Mouse (Mus musculus) intestine, embryonic 14.5 days (tissue): ENCODE measurements around the gene Cd9. TPM values are rescaled to one million over a fixed set of nuclear protein-coding genes. Genes with fewer than 3 reads are reported as not detected.

ENCODE experiments used
- ATAC-seq: fragments of 200-750 bp; cut with Nextera tagmentation; replicated peaks from 2 replicates; pipeline ENCODE4 v1.8.0; 2017; ENCODE audit warnings: low read depth, moderate number of reproducible peaks, moderate TSS enrichment, moderate library complexity; ENCODE audit not compliant: low FRiP score, low TSS enrichment
- DNase-seq: peaks from one replicate; pipeline ENCODE4 v3.0.0-alpha.2; 2018; ENCODE audit warnings: low spot score
- H3K27ac ChIP-seq: fragments of 300-500 bp; sonication (generic); 2 replicates; pipeline ENCODE4 v1.5.1; 2014; ENCODE audit warnings: low read depth, mild to moderate bottlenecking, control low read depth
- H3K27me3 ChIP-seq: fragments of 300-500 bp; sonication (generic); replicated peaks from 2 replicates; pipeline ENCODE4 v1.6.1; 2014; ENCODE audit warnings: low read length, control low read depth; ENCODE audit not compliant: control insufficient read depth, insufficient read depth
- H3K36me3 ChIP-seq: fragments of 300-500 bp; sonication (generic); 2 replicates; pipeline ENCODE4 v1.6.1; 2014; ENCODE audit warnings: low read length, control low read depth; ENCODE audit not compliant: control insufficient read depth, insufficient read depth
- H3K4me1 ChIP-seq: fragments of 300-500 bp; sonication (generic); replicated peaks from 2 replicates; pipeline ENCODE4 v1.6.1; 2014; ENCODE audit warnings: low read length, control low read depth, mixed read lengths; ENCODE audit not compliant: control insufficient read depth, insufficient read depth
- H3K4me2 ChIP-seq: fragments of 300-500 bp; sonication (generic); 2 replicates; pipeline ENCODE4 v1.6.1; 2014; ENCODE audit warnings: low read length
- H3K4me3 ChIP-seq: fragments of 300-500 bp; sonication (generic); 2 replicates; pipeline ENCODE4 v1.5.1; 2014; ENCODE audit warnings: low read depth, low read length, control low read depth, mixed read lengths
- H3K9ac ChIP-seq: fragments of 300-500 bp; sonication (generic); 2 replicates; pipeline ENCODE4 v1.6.1; 2014; ENCODE audit warnings: mild to moderate bottlenecking, low read length
- H3K9me3 ChIP-seq: fragments of 300-500 bp; sonication (generic); 2 replicates; pipeline ENCODE4 v1.6.1; 2016; ENCODE audit warnings: low read length, control low read depth; ENCODE audit not compliant: control insufficient read depth
- WGBS: fragments of 180-500 bp; shearing (Covaris S2); extraction: QIAGEN DNeasy Blood & Tissue Kit; methylation state at CpG from one replicate; pipeline ENCODE4 v1.1.7; 2014; 5-methylcytosine and 5-hydroxymethylcytosine counted together
- polyA plus RNA-seq: library from polyadenylated mRNA; unstranded; fragments of >200 nt; fragmentation: Nextera tagmentation; extraction: Ambion mirVana; gene quantifications from 2 replicates; pipeline ENCODE4 v1.2.1, GENCODE M21; 2014

Gene Cd9
- polyA plus RNA-seq, 1 experiment from 2014 or later = 162 TPM

- Histone ChIP-seq H3K9ac (no peak overlapping the region), H3K27ac (no peak overlapping the region), H3K9me3 (no peaks in the 10 kb centered on the region), H3K4me2 (peak overlapping the region; percentile 44), H3K4me3 (peak overlapping the region; percentile 16; the same call in 1 of the 2 replicates), H3K4me1 (peaks cover 21% of the 10 kb centered on the region), H3K36me3 (no peaks in the 10 kb centered on the region), H3K27me3 (no peaks in the 10 kb centered on the region)
- WGBS = 15% methylated on average over 20 of the region's 20 CpGs
- ATAC-seq = peak; percentile 58
- DNase-seq = peak; percentile 84
Observed at GRCm38 (mm10) chr6:125422051-125422822, 72.4 kb downstream of the Cd9 start.

- no peak overlapping the region for H3K27ac ChIP-seq
- H3K36me3 ChIP-seq = no peaks in the 10 kb centered on the region
- no peak for ATAC-seq
- H3K4me2 ChIP-seq = no peak overlapping the region
- DNase-seq = no peak
- no peak overlapping the region for H3K4me3 ChIP-seq
- H3K9me3 ChIP-seq = no peaks in the 10 kb centered on the region
- no peak overlapping the region for H3K9ac ChIP-seq
- WGBS = 57% methylated on average over 16 of the region's 16 CpGs
- H3K4me1 ChIP-seq = peaks cover 17% of the 10 kb centered on the region
- H3K27me3 ChIP-seq = no peaks in the 10 kb centered on the region
Observed at GRCm38 (mm10) chr6:125420458-125421063, 74.0 kb downstream of the Cd9 start.

- ATAC-seq (peak; percentile 45), DNase-seq (peak; percentile 94)
- Histone ChIP-seq H3K27me3 (no peaks in the 10 kb centered on the region), H3K4me3 (no peak overlapping the region), H3K36me3 (no peaks in the 10 kb centered on the region), H3K27ac (no peak overlapping the region), H3K4me2 (no peak overlapping the region), H3K9me3 (no peaks in the 10 kb centered on the region), H3K4me1 (peaks cover 14% of the 10 kb centered on the region), H3K9ac (no peak overlapping the region)
- 10% methylated on average over 9 of the region's 9 CpGs for WGBS
Observed at GRCm38 (mm10) chr6:125418744-125419143, 75.8 kb downstream of the Cd9 start.

- Histone ChIP-seq H3K4me1 (0 out of 2 replicates have a peak, but pooled peaks cover 5% of the 10 kb centered on the region), H3K27ac (no peak overlapping the region), H3K9me3 (no peaks in the 10 kb centered on the region), H3K4me2 (no peak overlapping the region), H3K4me3 (no peak overlapping the region), H3K36me3 (no peaks in the 10 kb centered on the region), H3K9ac (no peak overlapping the region), H3K27me3 (no peaks in the 10 kb centered on the region)
- ATAC-seq = no peak
- DNase-seq = no peak
- 72% methylated on average over 9 of the region's 9 CpGs for WGBS
Observed at GRCm38 (mm10) chr6:125413326-125413725, 81.3 kb downstream of the Cd9 start.

GRCm38 (mm10) chr6:125411661-125412060 is 82.9 kb downstream of the Cd9 start:
- ATAC-seq (no peak), DNase-seq (no peak)
- Histone ChIP-seq H3K4me2 (no peak overlapping the region), H3K4me1 (0 out of 2 replicates have a peak, but pooled peaks cover 5% of the 10 kb centered on the region), H3K4me3 (no peak overlapping the region), H3K9me3 (no peaks in the 10 kb centered on the region), H3K36me3 (no peaks in the 10 kb centered on the region), H3K9ac (no peak overlapping the region), H3K27me3 (no peaks in the 10 kb centered on the region), H3K27ac (no peak overlapping the region)
- 93% methylated on average over 6 of the region's 6 CpGs for WGBS

GRCm38 (mm10) chr6:125410995-125411547 is 83.5 kb downstream of the Cd9 start:
- peak; percentile 73 for ATAC-seq
- H3K9me3 ChIP-seq = no peaks in the 10 kb centered on the region
- no peak overlapping the region for H3K9ac ChIP-seq
- DNase-seq = peak; percentile 63
- no peaks in the 10 kb centered on the region for H3K27me3 ChIP-seq
- 0 out of 2 replicates have a peak, but pooled peaks cover 5% of the 10 kb centered on the region for H3K4me1 ChIP-seq
- H3K4me2 ChIP-seq = no peak overlapping the region
- 47% methylated on average over 8 of the region's 8 CpGs for WGBS
- H3K36me3 ChIP-seq = no peaks in the 10 kb centered on the region
- no peak overlapping the region for H3K4me3 ChIP-seq
- no peak overlapping the region for H3K27ac ChIP-seq

GRCm38 (mm10) chr6:125410551-125410950 is 84.0 kb downstream of the Cd9 start:
- no peak for DNase-seq
- 0 out of 2 replicates have a peak, but pooled peaks have one; percentile 12 for ATAC-seq
- 63% methylated on average over 11 of the region's 11 CpGs for WGBS
- no peaks in the 10 kb centered on the region for H3K27me3 ChIP-seq
- H3K36me3 ChIP-seq = no peaks in the 10 kb centered on the region
- no peak overlapping the region for H3K4me3 ChIP-seq
- no peak overlapping the region for H3K27ac ChIP-seq
- 0 out of 2 replicates have a peak, but pooled peaks cover 5% of the 10 kb centered on the region for H3K4me1 ChIP-seq
- no peak overlapping the region for H3K9ac ChIP-seq
- no peaks in the 10 kb centered on the region for H3K9me3 ChIP-seq
- no peak overlapping the region for H3K4me2 ChIP-seq
